Mouse (Mus musculus) midbrain, embryonic 11.5 days (tissue): ENCODE results near the gene Got2. TPM values are rescaled to one million over a fixed set of nuclear protein-coding genes. Genes with fewer than 3 reads are reported as not detected.

Experiments
- ATAC-seq: fragments of 200-750 bp; cut with Nextera tagmentation; 2 replicates; pipeline ENCODE4 v1.8.0; 2017; ENCODE audit warnings: moderate TSS enrichment, moderate library complexity; ENCODE audit not compliant: low FRiP score
- DNase-seq: peaks from one replicate; pipeline ENCODE4 v3.0.0; 2015; ENCODE audit warnings: low spot score; ENCODE audit errors: missing footprints
- H3K27ac ChIP-seq: fragments of 300-500 bp; sonication (generic); 2 replicates; pipeline ENCODE4 v1.5.1; 2014; ENCODE audit warnings: low read depth, low read length
- H3K27me3 ChIP-seq: fragments of 300-500 bp; sonication (generic); 2 replicates; pipeline ENCODE4 v1.6.1; 2014; ENCODE audit warnings: mild to moderate bottlenecking, low read length, moderate library complexity, mixed read lengths; ENCODE audit not compliant: control insufficient read depth, insufficient read depth
- H3K36me3 ChIP-seq: fragments of 300-500 bp; sonication (generic); 2 replicates; pipeline ENCODE4 v1.6.1; 2014; ENCODE audit warnings: mild to moderate bottlenecking, low read length, moderate library complexity, mixed read lengths; ENCODE audit not compliant: control insufficient read depth, insufficient read depth
- H3K4me1 ChIP-seq: fragments of 300-500 bp; sonication (generic); 2 replicates; pipeline ENCODE4 v1.6.1; 2014; ENCODE audit warnings: low read length; ENCODE audit not compliant: control insufficient read depth, insufficient read depth
- H3K4me2 ChIP-seq: fragments of 300-500 bp; sonication (generic); 2 replicates; pipeline ENCODE4 v1.6.1; 2014; ENCODE audit warnings: mild to moderate bottlenecking, moderate library complexity
- H3K4me3 ChIP-seq: fragments of 300-500 bp; sonication (generic); 2 replicates; pipeline ENCODE4 v1.5.1; 2014; ENCODE audit warnings: low read depth, low read length
- H3K9ac ChIP-seq: fragments of 300-500 bp; sonication (generic); 2 replicates; pipeline ENCODE4 v1.6.1; 2014; ENCODE audit warnings: low read length
- H3K9me3 ChIP-seq: fragments of 300-500 bp; sonication (generic); 2 replicates; pipeline ENCODE4 v1.6.1; 2016; ENCODE audit warnings: low read length; ENCODE audit not compliant: control insufficient read depth
- WGBS: fragments of 180-500 bp; shearing (Covaris S2); extraction: QIAGEN DNeasy Blood & Tissue Kit; methylation state at CpG from one replicate; pipeline ENCODE4 v1.1.7; 2014; 5-methylcytosine and 5-hydroxymethylcytosine counted together
- polyA plus RNA-seq: library from polyadenylated mRNA; unstranded; fragments of >200 nt; fragmentation: Nextera tagmentation; extraction: Ambion mirVana; gene quantifications from 2 replicates; pipeline ENCODE4 v1.2.1, GENCODE M21; 2014

Gene Got2
- polyA plus RNA-seq, 1 experiment from 2014 or later = 88.6 TPM

DNA sequence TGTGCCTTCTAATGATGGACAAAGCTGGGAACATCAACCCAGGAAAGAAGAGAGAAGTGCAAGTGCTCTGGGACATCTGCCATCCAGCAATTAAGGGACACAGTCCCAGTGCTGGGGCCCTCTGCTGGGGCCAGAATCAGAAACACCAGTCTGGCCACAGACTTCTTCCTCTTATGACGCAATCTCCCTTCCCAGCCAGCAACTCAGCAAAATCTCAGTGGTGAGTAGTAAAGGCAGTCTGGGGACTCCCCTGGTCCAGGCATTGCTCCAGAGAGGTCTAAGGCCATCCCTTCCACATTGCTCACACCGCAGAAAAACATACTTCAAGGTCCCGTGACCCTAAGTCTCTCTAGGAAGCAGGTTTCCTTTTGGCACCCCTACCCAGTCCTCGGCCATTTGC is 36.1 kb downstream of the Got2 start:
- Histone ChIP-seq H3K4me3 (peak overlapping the region; percentile 69; the same call in 1 of the 2 replicates), H3K27ac (no peak overlapping the region), H3K4me2 (peak overlapping the region; percentile 84; the same call in 1 of the 2 replicates), H3K36me3 (no peaks in the 10 kb centered on the region), H3K9ac (no peak overlapping the region; the same call in 1 of the 2 replicates), H3K9me3 (no peaks in the 10 kb centered on the region), H3K4me1 (peaks cover 8% of the 10 kb centered on the region), H3K27me3 (no peaks in the 10 kb centered on the region)
- peak; percentile 41 for DNase-seq
- WGBS = 79% methylated on average over 4 of the region's 4 CpGs
- no peak for ATAC-seq

DNA sequence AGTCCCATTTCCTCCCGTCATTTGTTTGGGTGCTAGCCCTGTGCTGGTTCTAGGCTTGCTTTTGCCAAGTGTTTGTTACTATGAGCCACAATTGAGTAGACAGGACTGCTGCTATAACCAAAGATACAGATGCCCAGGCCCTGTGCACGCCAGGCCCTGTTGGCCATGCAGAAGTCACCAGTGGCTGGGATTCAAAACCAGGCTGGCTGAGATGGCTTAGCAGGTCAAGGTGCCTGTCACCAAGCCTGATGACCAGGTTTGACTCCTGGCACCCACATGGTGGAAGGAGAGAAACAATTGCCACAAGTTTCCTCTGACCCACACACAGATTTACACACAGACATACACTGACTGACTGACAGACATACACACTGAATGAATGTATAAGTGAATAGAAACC is 38.0 kb downstream of the Got2 start:
- Histone ChIP-seq H3K4me1 (peaks cover 8% of the 10 kb centered on the region), H3K9me3 (no peaks in the 10 kb centered on the region), H3K36me3 (0 out of 2 replicates have a peak, but pooled peaks cover 3% of the 10 kb centered on the region), H3K27me3 (no peaks in the 10 kb centered on the region), H3K4me2 (no peak overlapping the region), H3K27ac (no peak overlapping the region), H3K9ac (no peak overlapping the region), H3K4me3 (no peak overlapping the region)
- WGBS = 97% methylated on average over 2 of the region's 2 CpGs
- ATAC-seq = no peak
- peak; percentile 53 for DNase-seq

DNA sequence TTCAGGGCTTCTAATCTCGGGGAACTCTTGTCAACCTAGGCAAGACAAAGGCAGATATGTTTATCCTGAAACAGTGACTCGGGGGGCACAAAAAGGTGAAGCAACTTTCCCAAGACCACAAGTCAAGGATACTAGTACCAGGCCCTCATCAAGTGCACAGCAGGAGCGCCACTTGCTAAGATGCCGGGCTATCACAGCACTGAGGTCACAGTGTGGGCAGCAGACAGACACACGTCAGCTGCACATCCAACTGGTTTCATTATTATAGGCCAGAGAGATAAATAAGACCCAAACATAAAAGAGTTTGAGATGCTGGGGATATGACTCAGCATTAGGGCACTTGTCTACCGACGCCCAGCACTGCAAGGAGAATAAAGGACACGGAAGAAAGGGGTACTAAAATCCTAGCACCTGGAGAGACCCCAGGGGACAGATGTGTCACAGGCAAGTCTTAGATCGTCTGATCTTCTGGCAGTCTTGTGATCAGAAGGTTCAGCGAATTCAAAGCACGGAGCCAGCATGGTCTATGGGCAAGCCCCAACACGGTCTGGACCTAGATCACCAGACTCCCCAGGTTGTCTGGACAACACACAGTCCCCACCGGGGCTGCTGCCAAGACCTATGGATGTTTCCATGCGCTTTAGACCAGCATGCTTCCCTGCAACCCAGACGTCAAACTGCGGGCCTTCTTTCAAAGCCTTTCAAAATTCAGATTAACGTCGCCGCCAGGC is 39.4 kb downstream of the Got2 start:
- H3K4me3 ChIP-seq = no peak overlapping the region
- 0 out of 2 replicates have a peak, but pooled peaks cover 3% of the 10 kb centered on the region for H3K36me3 ChIP-seq
- whole genome bisulfite sequencing = 88% methylated on average over 19 of the region's 19 CpGs
- peaks cover 8% of the 10 kb centered on the region for H3K4me1 ChIP-seq
- no peaks in the 10 kb centered on the region for H3K27me3 ChIP-seq
- no peak overlapping the region for H3K4me2 ChIP-seq
- no peak overlapping the region for H3K9ac ChIP-seq
- no peak overlapping the region for H3K27ac ChIP-seq
- ATAC-seq = no peak
- no peaks in the 10 kb centered on the region for H3K9me3 ChIP-seq
- peak; percentile 51 for DNase-seq

DNA sequence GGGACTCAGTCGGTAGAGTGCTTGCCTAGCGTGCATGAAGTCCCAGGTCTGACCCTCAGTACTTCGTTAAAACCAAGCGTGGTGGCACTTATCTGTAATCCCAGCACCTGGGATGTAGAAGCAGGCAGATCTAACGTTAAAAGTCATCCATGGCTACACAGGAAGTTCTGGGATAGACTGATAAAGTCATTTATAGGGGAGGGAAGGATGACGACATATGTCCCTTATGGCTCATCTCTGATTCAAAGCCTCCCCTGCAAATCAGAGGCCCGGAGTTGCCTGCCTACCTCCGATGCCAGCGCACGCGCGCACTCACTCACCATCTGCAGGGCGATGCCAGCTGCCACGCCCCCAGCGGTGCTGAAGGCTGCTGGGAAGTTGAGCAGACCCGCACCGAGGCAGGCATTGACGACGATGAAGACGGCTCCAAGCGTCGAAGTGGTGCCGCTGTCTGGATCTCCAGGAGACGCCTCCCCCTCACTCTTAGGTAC is 40.2 kb downstream of the Got2 start:
- Histone ChIP-seq H3K4me3 (no peak overlapping the region), H3K4me2 (no peak overlapping the region), H3K9me3 (no peaks in the 10 kb centered on the region), H3K9ac (no peak overlapping the region), H3K27ac (no peak overlapping the region), H3K36me3 (0 out of 2 replicates have a peak, but pooled peaks cover 3% of the 10 kb centered on the region), H3K27me3 (no peaks in the 10 kb centered on the region), H3K4me1 (peaks cover 6% of the 10 kb centered on the region)
- 79% methylated on average over 24 of the region's 24 CpGs for WGBS
- ATAC-seq (no peak), DNase-seq (peak; percentile 75)

DNA sequence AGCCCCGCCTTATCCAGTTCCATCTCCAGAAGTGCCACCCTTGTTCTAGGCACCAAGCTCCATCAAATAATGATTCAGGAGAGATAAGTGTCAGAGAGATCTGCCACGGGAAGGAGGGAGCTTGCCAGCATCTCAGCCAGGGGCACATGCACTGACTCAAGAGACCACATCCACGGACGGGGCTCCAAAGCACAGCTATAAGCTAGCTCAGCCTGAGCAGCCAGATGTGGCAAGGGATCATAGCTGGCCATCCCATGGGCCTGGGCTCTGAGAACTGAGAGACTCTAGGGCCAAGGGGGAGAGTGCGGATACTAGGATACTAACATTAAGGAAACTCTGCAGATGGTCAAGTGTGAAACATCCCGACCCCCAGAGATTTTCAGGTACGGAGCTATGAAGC is 43.3 kb downstream of the Got2 start:
- DNase-seq = peak; percentile 77
- Histone ChIP-seq H3K4me2 (no peak overlapping the region), H3K4me1 (no peaks in the 10 kb centered on the region), H3K4me3 (no peak overlapping the region), H3K9me3 (no peaks in the 10 kb centered on the region), H3K27me3 (no peaks in the 10 kb centered on the region), H3K36me3 (0 out of 2 replicates have a peak, but pooled peaks cover 3% of the 10 kb centered on the region), H3K9ac (no peak overlapping the region), H3K27ac (no peak overlapping the region)
- no peak for ATAC-seq
- 90% methylated on average over 7 of the region's 7 CpGs for WGBS

DNA sequence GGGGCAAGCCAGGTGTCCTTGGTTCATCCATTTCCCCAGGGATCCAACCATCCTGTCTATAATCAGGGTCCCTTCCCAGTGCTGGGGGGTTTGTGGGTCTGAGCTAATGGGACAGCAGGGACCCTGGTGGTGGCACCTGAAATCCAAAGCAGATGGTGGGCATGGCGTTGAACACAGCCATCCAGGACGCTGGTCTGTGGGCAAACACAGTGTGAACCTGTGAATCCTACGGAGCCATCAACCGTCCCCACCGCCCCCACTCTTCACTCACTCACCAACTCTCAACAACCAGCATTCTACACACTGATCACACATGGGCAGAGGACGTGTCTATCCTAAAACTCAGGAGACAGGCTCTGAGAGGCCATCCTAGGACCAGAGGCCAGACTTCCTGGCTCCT is 44.4 kb downstream of the Got2 start:
- DNase-seq (no peak), ATAC-seq (no peak)
- H3K36me3 ChIP-seq = 0 out of 2 replicates have a peak, but pooled peaks cover 3% of the 10 kb centered on the region
- H3K27ac ChIP-seq = no peak overlapping the region
- H3K9ac ChIP-seq = no peak overlapping the region
- H3K4me3 ChIP-seq = no peak overlapping the region
- WGBS = 94% methylated on average over 6 of the region's 6 CpGs
- no peaks in the 10 kb centered on the region for H3K9me3 ChIP-seq
- H3K4me1 ChIP-seq = no peaks in the 10 kb centered on the region
- H3K27me3 ChIP-seq = no peaks in the 10 kb centered on the region
- H3K4me2 ChIP-seq = no peak overlapping the region

DNA sequence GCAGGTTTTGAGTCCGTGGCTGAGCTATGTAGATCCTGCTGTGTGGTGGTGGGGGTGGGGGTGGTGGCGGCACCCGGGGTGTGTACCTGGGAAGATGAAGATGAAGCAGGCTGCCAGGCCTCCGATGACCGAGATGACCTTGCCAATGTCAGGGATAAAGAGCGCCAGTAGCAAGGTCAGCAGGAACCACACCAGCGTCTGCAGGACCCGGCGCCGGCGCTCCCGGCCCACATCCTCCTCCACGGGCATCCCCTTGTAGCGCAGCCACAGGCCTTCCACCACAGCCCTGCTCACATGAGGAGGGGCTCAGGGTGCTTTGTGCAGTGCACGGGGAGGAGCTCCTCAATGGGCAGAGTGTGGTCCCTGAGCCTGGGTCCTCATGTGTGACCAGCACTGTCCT is 46.9 kb downstream of the Got2 start:
- Histone ChIP-seq H3K27ac (no peak overlapping the region), H3K9ac (no peak overlapping the region), H3K4me1 (no peaks in the 10 kb centered on the region), H3K4me2 (no peak overlapping the region), H3K4me3 (no peak overlapping the region), H3K9me3 (no peaks in the 10 kb centered on the region), H3K36me3 (0 out of 2 replicates have a peak, but pooled peaks cover 3% of the 10 kb centered on the region), H3K27me3 (no peaks in the 10 kb centered on the region)
- WGBS = 90% methylated on average over 15 of the region's 15 CpGs
- DNase-seq (no peak), ATAC-seq (0 out of 2 replicates have a peak, but pooled peaks have one; percentile 33)

DNA sequence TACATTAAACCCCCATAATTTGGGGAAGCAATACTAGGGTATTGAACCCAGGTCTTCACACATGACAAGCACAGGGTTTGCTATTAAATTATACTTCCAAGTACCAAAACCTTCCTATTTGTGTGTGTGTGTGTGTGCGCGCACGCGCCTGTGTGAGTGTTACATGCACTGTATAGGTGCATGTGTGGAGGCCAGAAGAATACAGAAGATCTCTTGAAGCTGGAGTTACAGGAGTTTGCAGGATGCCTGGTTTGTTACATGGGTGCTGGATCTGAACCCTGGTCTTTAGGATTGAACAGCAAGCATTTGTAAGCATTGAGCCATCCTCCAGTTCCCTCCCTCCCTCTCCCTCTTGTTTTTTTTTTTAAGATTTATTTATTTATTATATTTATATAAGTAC is 49.1 kb downstream of the Got2 start:
- WGBS = 94% methylated on average over 4 of the region's 4 CpGs
- no peaks in the 10 kb centered on the region for H3K9me3 ChIP-seq
- DNase-seq (no peak), ATAC-seq (no peak)
- H3K27me3 ChIP-seq = no peaks in the 10 kb centered on the region
- H3K9ac ChIP-seq = no peak overlapping the region
- H3K27ac ChIP-seq = no peak overlapping the region
- no peaks in the 10 kb centered on the region for H3K4me1 ChIP-seq
- H3K4me3 ChIP-seq = no peak overlapping the region
- H3K36me3 ChIP-seq = no peaks in the 10 kb centered on the region
- H3K4me2 ChIP-seq = no peak overlapping the region

DNA sequence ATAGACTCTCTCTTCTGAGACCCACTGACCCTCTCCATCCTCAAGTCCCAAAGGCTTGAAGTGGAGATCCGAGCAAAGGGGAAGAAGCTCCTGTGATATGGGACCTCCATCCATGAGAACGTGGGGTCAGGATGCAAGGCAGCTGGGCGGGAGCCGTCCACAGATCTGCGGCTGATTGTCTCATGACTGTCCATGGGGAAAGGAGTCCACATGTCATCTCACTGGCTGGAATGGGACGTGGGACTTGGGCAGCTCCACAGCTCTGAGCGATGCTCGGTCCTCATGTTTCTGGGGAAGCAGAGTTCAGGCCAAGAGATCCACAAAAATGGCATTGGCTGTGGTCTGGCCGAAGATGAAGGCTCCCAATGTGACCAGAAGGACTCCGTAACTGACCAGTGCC is 51.1 kb downstream of the Got2 start:
- Histone ChIP-seq H3K4me3 (no peak overlapping the region), H3K36me3 (no peaks in the 10 kb centered on the region), H3K4me1 (peaks cover 9% of the 10 kb centered on the region; the same call in 1 of the 2 replicates), H3K9me3 (no peaks in the 10 kb centered on the region), H3K4me2 (no peak overlapping the region), H3K27ac (no peak overlapping the region), H3K27me3 (no peaks in the 10 kb centered on the region), H3K9ac (no peak overlapping the region)
- 90% methylated on average over 10 of the region's 10 CpGs for WGBS
- ATAC-seq (no peak), DNase-seq (no peak)
